11 mouse cellular contexts compared by ENCODE assay signal in genomic region chr2:102898585-102898984, GRCm38 (mm10). TPM values are rescaled to one million over a fixed set of nuclear protein-coding genes. Genes with fewer than 3 reads are reported as not detected.
A peak's percentile ranks its signal among the peaks of the same experiment; 100 is the strongest.
DNase-seq lines count a peak whose midpoint lies in the region; ATAC-seq lines count a peak whose summit lies in the region.
"Had no signal": no experiment of that assay in that cellular context is flagged by ENCODE, and none has a peak within 500 bp of the region (broad histone marks: within the 10 kb centered on the region; RNA-seq: fewer than 3 reads in every experiment).

No protein-coding gene starts in this region.

- no peak overlapping the region for H3K9ac ChIP-seq in liver, embryonic 11.5 days (ENCODE audit: low read depth, low read length)
- no peak overlapping the region for H3K9ac ChIP-seq in intestine, embryonic 15.5 days
- H3K9ac ChIP-seq: forebrain, embryonic 15.5 days had no signal

- H3K4me3 ChIP-seq in liver, embryonic 11.5 days (ENCODE audit: low read depth, low read length) = peak overlapping the region; percentile 65; the same call in 1 of the 2 replicates
- no peak overlapping the region for H3K4me3 ChIP-seq in intestine, embryonic 15.5 days (replicated peaks)
- H3K4me3 ChIP-seq: forebrain, embryonic 15.5 days; left cerebral cortex, adult 2 months had no signal

- no peak for DNase-seq in liver, embryonic 11.5 days (ENCODE audit: low spot score)
- DNase-seq in liver (no peak), NIH3T3 (ENCODE audit: low read depth) (peak; percentile 46)
- DNase-seq in splenic B cell, adult 2 months (ENCODE audit: low read depth, low spot score) = peak; percentile 11
- no peak for DNase-seq in cerebellum, adult 9-10 months
- no peak for DNase-seq in gastrocnemius, postnatal 25 days
- DNase-seq: gastrocnemius, postnatal 36 days; kidney, postnatal 4 days had no signal

- H3K4me1 ChIP-seq in liver, embryonic 11.5 days (replicated peaks; ENCODE audit: control insufficient read depth, insufficient read depth, low read length) = peaks cover 12% of the 10 kb centered on the region
- peaks cover 11% of the 10 kb centered on the region; the same call in 1 of the 2 replicates for H3K4me1 ChIP-seq in intestine, embryonic 15.5 days (replicated peaks)

- H3K27ac ChIP-seq in liver, embryonic 11.5 days (ENCODE audit: low read depth, low read length) = no peak overlapping the region
- H3K27ac ChIP-seq in intestine, embryonic 15.5 days = no peak overlapping the region
- H3K27ac ChIP-seq: forebrain, embryonic 15.5 days; left cerebral cortex, adult 2 months had no signal

- H3K9me3 ChIP-seq in liver, embryonic 11.5 days (ENCODE audit: control insufficient read depth, low read length) = no peaks in the 10 kb centered on the region
- H3K9me3 ChIP-seq in intestine, embryonic 15.5 days = no peaks in the 10 kb centered on the region
- H3K9me3 ChIP-seq: forebrain, embryonic 15.5 days had no signal

- no peaks in the 10 kb centered on the region for H3K27me3 ChIP-seq in liver, embryonic 11.5 days (replicated peaks; ENCODE audit: control insufficient read depth, insufficient read depth, low read length)
- no peaks in the 10 kb centered on the region; the same call in 1 of the 2 replicates for H3K27me3 ChIP-seq in intestine, embryonic 15.5 days (replicated peaks)
- H3K27me3 ChIP-seq in splenic B cell, adult 2 months (ENCODE audit: control insufficient read depth, insufficient read depth, low read length, poor library complexity, severe bottlenecking) = no peaks in the 10 kb centered on the region
- H3K27me3 ChIP-seq: forebrain, embryonic 15.5 days had no signal

- H3K4me2 ChIP-seq in liver, embryonic 11.5 days = peak overlapping the region; percentile 83
- peak overlapping the region; percentile 89; the same call in 1 of the 2 replicates for H3K4me2 ChIP-seq in intestine, embryonic 15.5 days (replicated peaks)
- H3K4me2 ChIP-seq: forebrain, embryonic 15.5 days had no signal

- WGBS in liver, embryonic 11.5 days = 65% methylated on average over 3 of the region's 3 CpGs
- 81% methylated on average over 3 of the region's 3 CpGs for WGBS in intestine, embryonic 15.5 days

- no peaks in the 10 kb centered on the region for H3K36me3 ChIP-seq in liver, embryonic 11.5 days (ENCODE audit: control insufficient read depth, insufficient read depth, low read length)
- H3K36me3 ChIP-seq in intestine, embryonic 15.5 days = no peaks in the 10 kb centered on the region
- H3K36me3 ChIP-seq in splenic B cell, adult 2 months (ENCODE audit: control insufficient read depth, insufficient read depth, low read length, poor library complexity, severe bottlenecking) = no peaks in the 10 kb centered on the region
- H3K36me3 ChIP-seq: forebrain, embryonic 15.5 days had no signal

- no peak for ATAC-seq in liver, embryonic 11.5 days (replicated peaks; ENCODE audit: low FRiP score)
- no peak for ATAC-seq in intestine, embryonic 15.5 days
- ATAC-seq: forebrain, embryonic 15.5 days had no signal

RNA-seq across cellular contexts. Expression of gene Cd44, which starts 2.9 kb away (rescaled TPM):
- polyA plus RNA-seq in liver, embryonic 11.5 days (2014; fragmentation: Nextera tagmentation; extraction: Ambion mirVana) = 25.9 and 28.1 TPM in 2 replicates
- polyA plus RNA-seq in intestine, embryonic 15.5 days (2015; fragmentation: Nextera tagmentation; extraction: Ambion mirVana) = 12.6 and 13.8 TPM in 2 replicates
- total RNA-seq in gastrocnemius, postnatal 25 days (2021) = 1 to 10 TPM; 6.1 to 6.5 TPM

Comparison
In these comparisons a context has a peak if more than half of its experiments do, and no peak if none do; other contexts are left out.
1. DNase-seq: peak in NIH3T3 (single experiment) and splenic B cell, adult 2 months (single experiment); none in liver, embryonic 11.5 days (single experiment), liver (single experiment), cerebellum, adult 9-10 months (single experiment) and gastrocnemius, postnatal 25 days (single experiment).